Mouse (Mus musculus): ENCODE data around the gene Tmem39a.

Gene Tmem39a

GRCm38 (mm10) chr16:38558221-38558748 is at the start of gene Tmem39a:
Gene Tmem39a, plus strand, starts transcription at chr16:38558698.
- no peak for DNase-seq (ENCODE audit: low spot score in 2 of 2)

- no peak for DNase-seq (ENCODE audit: low spot score in 2 of 2)
Observed at GRCm38 (mm10) chr16:38510846-38511245, 47.7 kb upstream of the Tmem39a start.

GRCm38 (mm10) chr16:38519140-38519539 is 39.4 kb upstream of the Tmem39a start:
- DNase-seq (ENCODE audit: low spot score in 2 of 2): no peak

GRCm38 (mm10) chr16:38521211-38521987 is 37.1 kb upstream of the Tmem39a start:
- DNase-seq (ENCODE audit: low spot score in 2 of 2): no peak

GRCm38 (mm10) chr16:38522129-38523084 is 36.1 kb upstream of the Tmem39a start, which contains the start of gene Timmdc1:
Gene Timmdc1, minus strand, starts transcription at chr16:38522663.
- DNase-seq (ENCODE audit: low spot score in 2 of 2): peak; percentile 93 to 94

- DNase-seq (ENCODE audit: low spot score in 2 of 2): no peak
Observed at GRCm38 (mm10) chr16:38526264-38526663, 32.2 kb upstream of the Tmem39a start.

GRCm38 (mm10) chr16:38536544-38537146 is 21.9 kb upstream of the Tmem39a start:
- DNase-seq (ENCODE audit: low spot score in 2 of 2): peak; percentile 64 to 67

- DNase-seq (ENCODE audit: low spot score in 2 of 2): no peak
Observed at GRCm38 (mm10) chr16:38538716-38539380, 19.6 kb upstream of the Tmem39a start.

- no peak for DNase-seq (ENCODE audit: low spot score in 2 of 2)
Observed at GRCm38 (mm10) chr16:38548000-38548399, 10.5 kb upstream of the Tmem39a start.

GRCm38 (mm10) chr16:38549479-38550396 is 8.8 kb upstream of the Tmem39a start, which contains the start of gene Poglut1:
Gene Poglut1, minus strand, starts transcription at chr16:38550258.
- peak; percentile 69 to 82 for DNase-seq (ENCODE audit: low spot score in 2 of 2)

GRCm38 (mm10) chr16:38555988-38556387 is 2.5 kb upstream of the Tmem39a start:
- DNase-seq (ENCODE audit: low spot score in 2 of 2): no peak

- peak; percentile 91 to 93 for DNase-seq (ENCODE audit: low spot score in 2 of 2)
Observed at GRCm38 (mm10) chr16:38562131-38562967, 3.9 kb downstream of the Tmem39a start.

GRCm38 (mm10) chr16:38562968-38563327 is 4.5 kb downstream of the Tmem39a start:
- no peak for DNase-seq (ENCODE audit: low spot score in 2 of 2)

GRCm38 (mm10) chr16:38563516-38563915 is 5.0 kb downstream of the Tmem39a start:
- no peak for DNase-seq (ENCODE audit: low spot score in 2 of 2)

- DNase-seq (ENCODE audit: low spot score in 2 of 2): no peak
Observed at GRCm38 (mm10) chr16:38568192-38568591, 9.7 kb downstream of the Tmem39a start.

GRCm38 (mm10) chr16:38571481-38571880 is 13.0 kb downstream of the Tmem39a start:
- no peak for DNase-seq (ENCODE audit: low spot score in 2 of 2)

GRCm38 (mm10) chr16:38584761-38585160 is 26.3 kb downstream of the Tmem39a start:
- no peak for DNase-seq (ENCODE audit: low spot score in 2 of 2)

GRCm38 (mm10) chr16:38585186-38585585 is 26.7 kb downstream of the Tmem39a start:
- no peak for DNase-seq (ENCODE audit: low spot score in 2 of 2)

- no peak for DNase-seq (ENCODE audit: low spot score in 2 of 2)
Observed at GRCm38 (mm10) chr16:38587163-38587562, 28.7 kb downstream of the Tmem39a start.

Data from urinary bladder, postnatal 36 days (tissue).